Mouse (Mus musculus) adipocyte (in vitro differentiated cells): ENCODE results near the gene Rnf180.
"Not testable (repeated sequence)": the region's sequence is repeated elsewhere in the genome, so short reads cannot be mapped to it uniquely, and the experiment has no call there.

Experiments
- DNase-seq: peaks from one replicate; pipeline ENCODE4 v3.0.0-alpha.2; 2016; ENCODE audit warnings: low spot score

The Rnf180 gene

GRCm38 (mm10) chr13:105294715-105295114 lies at the start of gene Rnf180:
Gene Rnf180 (minus strand): TSS chr13:105294815.
- no peak for DNase-seq

GRCm38 (mm10) chr13:105331199-105331968 lies 36.8 kb upstream of the Rnf180 start:
- no peak for DNase-seq

- no peak for DNase-seq
These were observed 32.3 kb upstream of the Rnf180 start for GRCm38 (mm10) chr13:105326946-105327345.

GRCm38 (mm10) chr13:105316926-105317325 lies 22.3 kb upstream of the Rnf180 start:
- no peak for DNase-seq

- no peak for DNase-seq
These were observed 21.4 kb upstream of the Rnf180 start for GRCm38 (mm10) chr13:105316009-105316408.

- DNase-seq = no peak
These were observed 18.1 kb upstream of the Rnf180 start for GRCm38 (mm10) chr13:105312763-105313162.

- DNase-seq = not testable (repeated sequence)
These were observed 15.9 kb upstream of the Rnf180 start for GRCm38 (mm10) chr13:105310562-105310961.

- DNase-seq = no peak
These were observed 10.9 kb upstream of the Rnf180 start for GRCm38 (mm10) chr13:105305513-105305912.

GRCm38 (mm10) chr13:105304054-105304453 lies 9.4 kb upstream of the Rnf180 start:
- DNase-seq = no peak

GRCm38 (mm10) chr13:105300009-105300346 lies 5.4 kb upstream of the Rnf180 start:
- no peak for DNase-seq

- DNase-seq = no peak
These were observed 4.8 kb upstream of the Rnf180 start for GRCm38 (mm10) chr13:105299162-105300008.

GRCm38 (mm10) chr13:105293781-105294667 lies 591 bp downstream of the Rnf180 start:
- no peak for DNase-seq

GRCm38 (mm10) chr13:105291816-105292215 lies 2.8 kb downstream of the Rnf180 start:
- no peak for DNase-seq

GRCm38 (mm10) chr13:105290594-105290993 lies 4.0 kb downstream of the Rnf180 start:
- DNase-seq = no peak

GRCm38 (mm10) chr13:105290021-105290420 lies 4.6 kb downstream of the Rnf180 start:
- no peak for DNase-seq

- DNase-seq = no peak
These were observed 15.1 kb downstream of the Rnf180 start for GRCm38 (mm10) chr13:105279397-105280018.

GRCm38 (mm10) chr13:105270394-105271094 lies 24.1 kb downstream of the Rnf180 start:
- no peak for DNase-seq

- DNase-seq = peak; percentile 5
These were observed 27.2 kb downstream of the Rnf180 start for GRCm38 (mm10) chr13:105267464-105267863.

GRCm38 (mm10) chr13:105266746-105267145 lies 27.9 kb downstream of the Rnf180 start:
- DNase-seq = peak; percentile 32

GRCm38 (mm10) chr13:105256757-105257433 lies 37.7 kb downstream of the Rnf180 start:
- no peak for DNase-seq
